Mouse (Mus musculus) lung, postnatal 25 days (tissue): ENCODE measurements around the gene Irf2bp1.

Experiments used
- DNase-seq: peaks from one replicate; pipeline ENCODE4 v3.0.0; 2022; ENCODE audit warnings: low spot score

Irf2bp1 gene

DNA sequence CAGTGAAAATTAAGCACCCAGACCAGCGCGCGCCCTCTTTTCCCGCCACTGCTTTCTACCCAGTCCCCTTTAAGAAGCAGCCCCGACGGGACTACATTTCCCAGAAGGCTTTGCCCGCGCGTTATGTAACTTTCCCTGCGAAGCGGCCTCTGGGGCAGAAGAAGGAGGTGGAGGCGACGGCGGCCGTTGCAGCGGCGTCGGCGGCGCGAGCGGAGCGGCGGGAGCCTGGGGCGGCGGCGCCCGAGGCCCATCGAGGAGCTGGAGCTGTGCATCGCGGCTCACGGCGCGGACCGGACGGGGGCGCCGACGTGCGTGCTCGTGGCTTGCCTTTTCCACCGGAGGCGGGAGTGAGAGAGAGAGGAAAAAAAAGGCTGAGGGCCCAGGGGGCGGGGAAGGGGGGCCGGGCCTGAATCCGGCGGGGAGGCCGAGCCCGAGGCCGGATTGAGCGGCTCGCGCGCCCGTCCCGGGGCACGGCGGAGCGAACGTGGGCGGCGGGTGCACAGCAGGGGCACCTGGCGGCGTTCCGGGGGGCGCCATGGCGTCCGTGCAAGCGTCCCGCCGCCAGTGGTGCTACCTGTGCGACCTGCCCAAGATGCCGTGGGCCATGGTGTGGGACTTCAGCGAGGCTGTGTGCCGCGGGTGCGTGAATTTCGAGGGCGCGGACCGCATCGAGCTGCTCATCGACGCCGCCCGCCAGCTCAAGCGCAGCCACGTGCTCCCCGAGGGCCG is at the start of gene Irf2bp1:
Irf2bp1 (plus strand) TSS at position 143 of the 729 bp plus-strand sequence.
- DNase-seq: peak; percentile 96

DNA sequence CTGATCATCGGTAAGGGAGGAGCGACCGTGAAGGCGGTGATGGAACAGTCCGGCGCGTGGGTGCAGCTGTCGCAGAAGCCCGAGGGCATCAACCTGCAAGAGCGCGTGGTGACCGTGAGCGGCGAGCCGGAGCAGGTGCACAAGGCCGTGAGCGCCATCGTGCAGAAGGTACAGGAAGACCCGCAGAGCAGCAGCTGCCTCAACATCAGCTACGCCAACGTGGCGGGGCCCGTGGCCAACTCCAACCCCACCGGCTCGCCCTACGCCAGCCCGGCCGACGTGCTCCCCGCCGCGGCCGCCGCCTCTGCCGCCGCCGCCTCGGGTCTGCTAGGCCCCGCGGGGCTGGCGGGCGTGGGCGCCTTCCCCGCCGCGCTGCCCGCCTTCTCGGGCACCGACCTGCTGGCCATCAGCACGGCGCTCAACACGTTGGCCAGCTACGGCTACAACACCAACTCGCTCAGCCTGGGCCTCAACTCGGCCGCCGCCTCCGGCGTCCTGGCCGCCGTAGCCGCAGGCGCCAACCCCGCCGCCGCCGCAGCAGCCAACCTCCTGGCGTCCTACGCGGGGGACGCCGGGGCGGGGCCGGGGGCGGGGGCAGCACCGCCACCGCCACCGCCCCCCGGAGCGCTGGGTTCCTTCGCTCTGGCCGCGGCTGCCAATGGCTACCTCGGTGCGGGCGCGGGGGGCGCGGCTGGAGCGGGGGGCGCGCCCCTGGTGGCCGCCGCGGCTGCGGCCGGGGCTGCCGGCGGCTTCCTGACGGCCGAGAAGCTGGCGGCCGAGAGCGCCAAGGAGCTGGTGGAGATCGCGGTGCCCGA is 46.1 kb upstream of the Irf2bp1 start:
- DNase-seq: peak; percentile 37

DNA sequence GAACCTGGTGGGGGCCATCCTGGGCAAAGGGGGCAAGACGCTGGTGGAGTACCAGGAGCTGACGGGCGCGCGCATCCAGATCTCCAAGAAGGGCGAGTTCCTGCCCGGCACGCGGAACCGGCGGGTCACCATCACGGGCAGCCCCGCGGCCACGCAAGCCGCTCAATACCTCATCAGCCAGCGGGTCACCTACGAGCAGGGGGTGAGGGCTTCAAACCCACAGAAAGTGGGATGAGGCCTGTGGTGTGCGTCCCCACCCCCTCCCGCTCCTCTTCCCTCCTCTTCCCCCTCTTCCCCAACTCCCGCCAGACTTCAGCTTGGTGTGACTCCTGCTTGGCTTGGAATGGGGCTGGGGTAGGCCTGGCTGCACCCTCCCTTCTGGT is 45.5 kb upstream of the Irf2bp1 start:
- DNase-seq: no peak

DNA sequence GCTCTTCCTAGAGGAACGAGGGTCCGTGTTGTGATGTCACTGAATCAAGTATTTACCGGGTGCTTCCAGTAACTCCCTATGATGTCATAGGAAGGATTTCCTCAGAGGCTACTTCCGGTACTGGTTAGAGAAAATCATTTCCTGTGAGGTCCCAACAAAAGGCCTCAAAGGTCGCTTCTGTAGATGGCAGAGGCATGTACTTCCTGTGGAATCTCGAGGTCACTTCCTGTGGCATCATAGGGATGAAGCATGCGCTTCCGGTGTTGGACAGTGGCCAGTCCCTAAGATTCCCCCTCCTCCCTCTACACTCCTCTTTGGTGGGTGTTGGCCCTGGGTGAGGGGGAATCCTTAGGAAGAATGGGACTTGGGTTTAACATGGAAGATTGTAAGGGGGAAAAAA is 44.4 kb upstream of the Irf2bp1 start:
- peak; percentile 67 for DNase-seq

DNA sequence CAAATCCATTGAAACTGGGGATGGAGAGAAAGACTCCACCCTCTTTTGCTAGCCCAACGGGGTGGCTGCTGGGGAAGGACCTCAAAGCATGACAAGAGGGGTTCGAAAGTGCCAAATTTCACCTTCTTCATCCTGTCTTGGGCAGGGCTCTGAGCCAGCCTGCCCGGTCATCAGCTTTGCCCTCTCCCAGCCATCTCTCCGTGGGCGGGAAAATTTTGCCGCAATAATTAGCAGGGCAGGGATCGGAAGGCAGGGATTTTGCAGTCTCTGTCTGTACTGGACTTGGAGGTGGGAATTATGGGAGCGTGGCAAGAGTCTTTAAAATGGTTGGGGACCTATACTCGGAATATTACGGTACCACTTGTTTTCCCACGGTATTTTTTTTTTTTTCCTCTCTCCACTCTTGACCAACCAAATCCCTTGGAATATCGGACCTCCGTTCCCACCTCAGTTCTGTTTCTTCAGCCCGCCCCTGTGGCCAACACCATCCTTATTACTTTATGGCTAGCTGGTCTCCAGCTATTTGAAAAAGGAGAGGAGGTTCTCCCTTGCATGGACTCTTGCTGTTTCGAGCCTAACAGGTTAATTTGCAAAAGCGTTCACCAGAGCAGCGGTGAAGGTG is 41.6 kb upstream of the Irf2bp1 start:
- DNase-seq: no peak

- no peak for DNase-seq
Observed at GRCm38 (mm10) chr7:18962795-18963194, 41.0 kb upstream of the Irf2bp1 start.

GRCm38 (mm10) chr7:18963294-18963843 is 40.5 kb upstream of the Irf2bp1 start:
- DNase-seq: no peak

DNA sequence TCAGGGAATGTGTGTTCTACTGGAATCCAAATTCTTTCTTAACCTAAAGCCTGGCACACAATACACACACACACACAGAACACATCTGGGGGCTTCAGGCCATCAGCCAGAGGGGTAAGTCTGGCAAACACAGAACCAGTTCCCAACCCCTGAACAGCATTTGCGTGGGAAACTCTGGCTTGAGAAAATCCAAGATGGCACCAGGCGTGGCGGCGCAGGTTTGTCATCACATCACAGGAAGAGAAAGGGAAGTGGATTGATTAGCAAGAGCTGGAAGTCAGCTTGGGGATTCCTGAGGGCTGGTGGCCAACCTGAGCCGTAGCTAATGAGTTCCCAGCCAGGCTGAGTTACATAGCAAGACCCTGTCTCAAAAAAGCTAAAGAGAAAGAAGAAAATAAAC is 38.5 kb upstream of the Irf2bp1 start:
- no peak for DNase-seq

- no peak for DNase-seq
Observed at GRCm38 (mm10) chr7:18967603-18968002, 36.2 kb upstream of the Irf2bp1 start.

DNA sequence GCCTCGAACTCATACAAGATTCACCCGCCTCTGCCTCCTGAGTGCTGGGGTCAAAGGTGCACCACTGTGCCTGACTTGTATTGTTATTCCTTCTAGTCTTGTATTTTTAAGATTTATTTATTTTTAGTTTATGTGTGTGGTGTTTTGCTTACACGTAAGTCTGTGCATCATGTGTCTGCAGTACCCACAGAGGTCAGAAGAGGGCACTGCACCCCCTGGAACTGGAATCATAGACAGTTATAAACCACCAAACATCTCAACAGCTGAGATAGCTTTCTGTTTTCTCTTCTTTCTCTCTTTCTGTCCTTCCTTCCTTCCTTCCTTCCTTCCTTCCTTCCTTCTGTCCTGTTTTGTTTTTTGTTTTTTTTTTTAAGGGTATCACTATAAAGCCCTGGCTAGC is 32.9 kb upstream of the Irf2bp1 start:
- DNase-seq: no peak

- DNase-seq: no peak
Observed at GRCm38 (mm10) chr7:18978381-18978780, 25.5 kb upstream of the Irf2bp1 start.

GRCm38 (mm10) chr7:18986503-18986902 is 17.3 kb upstream of the Irf2bp1 start:
- DNase-seq: no peak

DNA sequence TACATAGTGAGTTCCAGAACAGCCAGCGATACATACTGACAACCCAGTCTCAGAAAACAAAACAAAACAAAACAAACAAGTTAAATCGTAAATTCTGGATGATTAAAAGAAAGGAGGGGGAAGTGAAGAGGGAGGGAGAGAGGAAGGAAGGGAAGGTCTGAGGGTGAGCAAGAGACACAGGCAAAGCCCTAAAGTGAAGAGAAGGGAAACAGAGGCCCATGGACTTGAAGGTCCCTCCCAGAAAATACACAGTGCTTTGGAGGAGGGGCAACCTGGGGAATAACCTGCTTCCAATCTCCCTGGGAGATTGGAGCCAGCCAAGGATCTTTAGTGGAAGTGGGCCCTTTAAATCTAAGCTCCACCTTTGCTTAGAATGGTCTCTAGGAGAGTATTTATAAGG is 16.7 kb upstream of the Irf2bp1 start, which contains the start of gene Nanos2:
Nanos2 (plus strand) TSS at position 301 of the 400 bp plus-strand sequence.
- DNase-seq: no peak

DNA sequence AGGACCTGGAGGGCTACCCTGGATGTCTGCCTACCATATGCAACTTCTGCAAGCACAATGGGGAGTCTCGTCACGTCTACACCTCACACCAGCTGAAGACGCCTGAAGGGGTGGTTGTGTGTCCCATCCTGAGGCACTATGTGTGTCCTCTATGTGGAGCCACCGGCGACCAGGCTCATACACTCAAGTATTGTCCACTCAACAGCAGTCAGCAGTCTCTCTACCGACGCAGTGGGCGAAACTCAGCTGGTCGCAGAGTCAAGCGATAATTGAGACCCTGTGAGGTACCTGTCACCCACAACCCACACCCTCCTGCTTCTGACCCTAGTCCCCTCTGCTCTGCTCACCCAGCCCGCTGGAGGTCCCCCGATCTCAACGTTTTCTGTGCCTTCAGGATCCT is 16.1 kb upstream of the Irf2bp1 start:
- no peak for DNase-seq

- DNase-seq: no peak
Observed at GRCm38 (mm10) chr7:18988780-18989179, 15.1 kb upstream of the Irf2bp1 start.

- DNase-seq: no peak
Observed at GRCm38 (mm10) chr7:18989995-18990394, 13.8 kb upstream of the Irf2bp1 start.

- DNase-seq: peak; percentile 100
Observed at GRCm38 (mm10) chr7:18990601-18991295, 13.1 kb upstream of the Irf2bp1 start, which contains the start of gene Mypop. Gene Mypop (plus strand): TSS chr7:18991245.

GRCm38 (mm10) chr7:18991660-18992293 is 12.1 kb upstream of the Irf2bp1 start:
- DNase-seq: no peak

- no peak for DNase-seq
Observed at GRCm38 (mm10) chr7:18992294-18992675, 11.6 kb upstream of the Irf2bp1 start.

DNA sequence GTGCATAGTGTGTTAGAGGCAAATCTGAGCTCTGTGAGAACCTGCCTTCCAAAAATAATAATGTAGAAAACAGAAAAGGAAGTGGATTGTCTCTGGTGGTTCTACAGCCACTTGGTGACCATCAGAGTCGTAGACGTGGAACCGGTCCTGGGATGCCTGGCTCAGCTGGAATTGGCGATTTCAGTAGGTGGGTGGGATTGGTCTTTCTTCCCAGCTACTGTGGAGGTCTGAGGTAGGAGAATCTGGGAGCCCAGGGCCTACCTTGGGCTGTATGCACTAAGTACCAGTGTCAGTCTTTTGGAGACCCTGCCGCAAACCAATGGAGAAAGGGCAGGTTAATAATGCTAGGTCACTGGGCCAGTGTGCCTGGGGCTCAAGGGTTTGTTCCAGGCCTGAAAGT is 10.8 kb upstream of the Irf2bp1 start:
- no peak for DNase-seq

DNA sequence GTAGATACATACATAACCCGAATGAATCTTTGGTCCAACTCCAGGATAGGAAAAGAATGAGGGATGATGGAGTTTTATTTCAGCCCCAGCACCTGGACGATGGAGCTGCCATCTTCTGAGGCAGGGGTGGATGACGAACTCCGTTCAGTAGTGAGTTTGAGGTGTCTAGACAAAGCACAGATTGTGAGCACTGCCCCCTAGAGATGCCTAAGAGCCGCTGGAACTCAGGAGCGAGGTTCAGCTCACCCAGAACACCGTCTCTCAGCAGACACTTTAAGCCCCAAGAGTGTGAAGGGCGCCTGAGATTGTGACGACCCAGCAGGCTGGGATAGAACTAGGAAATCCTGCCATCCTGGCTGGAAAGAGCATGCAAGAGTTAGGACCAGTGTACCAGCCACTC is 5.0 kb upstream of the Irf2bp1 start:
- no peak for DNase-seq
